Mouse (Mus musculus) v-Abl transformed pro-B cells (cell line): ENCODE results near the gene Gsk3b.
"Not testable (repeated sequence)": the region's sequence is repeated elsewhere in the genome, so short reads cannot be mapped to it uniquely, and the experiment has no call there.

Experiments used
- in situ Hi-C, 2 experiments: fragments of 400-800 bp; cut with MboI; formaldehyde crosslinking; loops; one replicate each; pipeline ENCODE4 v1.15.1; 2025; ENCODE audit not compliant: unreplicated experiment in 2 of 2

Gsk3b gene

GRCm38 (mm10) chr16:38088629-38089446 lies at the start of gene Gsk3b:
Gsk3b (plus strand) TSS chr16:38089001.
- in situ Hi-C loops, result loop anchor here (25.0 kb wide), 4 partner anchors 423 to 1377 kb away; partner anchors contain the start of genes Timmdc1 (in 2 of the 2), B4galt4 (in 1 of the 2) and Iqcb1 (in 1 of the 2)

GRCm38 (mm10) chr16:38042160-38042559 lies 46.6 kb upstream of the Gsk3b start:
- in situ Hi-C loops, result no loop called here

GRCm38 (mm10) chr16:38044551-38044950 lies 44.2 kb upstream of the Gsk3b start:
- in situ Hi-C loops, result no loop called here

GRCm38 (mm10) chr16:38047781-38048558 lies 40.8 kb upstream of the Gsk3b start:
- in situ Hi-C loops, result no loop called here

GRCm38 (mm10) chr16:38057898-38058297 lies 30.9 kb upstream of the Gsk3b start:
- in situ Hi-C loops, result no loop called here

GRCm38 (mm10) chr16:38058836-38059235 lies 30.0 kb upstream of the Gsk3b start:
- in situ Hi-C loops, result no loop called here

GRCm38 (mm10) chr16:38059631-38060030 lies 29.2 kb upstream of the Gsk3b start:
- in situ Hi-C loops, result no loop called here

GRCm38 (mm10) chr16:38073859-38074631 lies 14.8 kb upstream of the Gsk3b start:
- in situ Hi-C loops, result not testable (repeated sequence)

GRCm38 (mm10) chr16:38080201-38080600 lies 8.6 kb upstream of the Gsk3b start:
- in situ Hi-C loops, result loop anchor here (5.0 to 25.0 kb wide), 5 partner anchors 78 to 1368 kb away; partner anchors contain the start of genes Timmdc1 (in 2 of the 2), B4galt4 (in 1 of the 2) and Iqcb1 (in 1 of the 2)

- in situ Hi-C loops, result loop anchor here (25.0 kb wide), 4 partner anchors 425 to 1375 kb away; partner anchors contain the start of genes Timmdc1 (in 2 of the 2), B4galt4 (in 1 of the 2) and Iqcb1 (in 1 of the 2)
These were observed 1.6 kb upstream of the Gsk3b start for GRCm38 (mm10) chr16:38087231-38087630.

- in situ Hi-C loops, result loop anchor here (25.0 kb wide), 4 partner anchors 425 to 1375 kb away; partner anchors contain the start of genes Timmdc1 (in 2 of the 2), B4galt4 (in 1 of the 2) and Iqcb1 (in 1 of the 2)
These were observed 1.1 kb upstream of the Gsk3b start for GRCm38 (mm10) chr16:38087645-38088125.

- in situ Hi-C loops, result loop anchor here (25.0 kb wide), 4 partner anchors 424 to 1376 kb away; partner anchors contain the start of genes Timmdc1 (in 2 of the 2), B4galt4 (in 1 of the 2) and Iqcb1 (in 1 of the 2)
These were observed 624 bp upstream of the Gsk3b start for GRCm38 (mm10) chr16:38088126-38088628.

- in situ Hi-C loops, result loop anchor here (10.0 to 25.0 kb wide), 5 partner anchors 95 to 1377 kb away; partner anchors contain the start of genes Timmdc1 (in 2 of the 2), B4galt4 (in 1 of the 2) and Iqcb1 (in 1 of the 2)
These were observed 808 bp downstream of the Gsk3b start for GRCm38 (mm10) chr16:38089447-38090170.

GRCm38 (mm10) chr16:38090341-38091005 lies 1.7 kb downstream of the Gsk3b start:
- in situ Hi-C loops, result loop anchor here (10.0 to 25.0 kb wide), 5 partner anchors 94 to 1378 kb away; partner anchors contain the start of genes Timmdc1 (in 2 of the 2), B4galt4 (in 1 of the 2) and Iqcb1 (in 1 of the 2)

- in situ Hi-C loops, result loop anchor here (10.0 to 25.0 kb wide), 5 partner anchors 94 to 1379 kb away; partner anchors contain the start of genes Timmdc1 (in 2 of the 2), B4galt4 (in 1 of the 2) and Iqcb1 (in 1 of the 2)
These were observed 2.2 kb downstream of the Gsk3b start for GRCm38 (mm10) chr16:38091041-38091440.

GRCm38 (mm10) chr16:38091706-38092105 lies 2.9 kb downstream of the Gsk3b start:
- in situ Hi-C loops, result loop anchor here (10.0 to 25.0 kb wide), 5 partner anchors 93 to 1379 kb away; partner anchors contain the start of genes Timmdc1 (in 2 of the 2), B4galt4 (in 1 of the 2) and Iqcb1 (in 1 of the 2)

GRCm38 (mm10) chr16:38092598-38092997 lies 3.8 kb downstream of the Gsk3b start:
- in situ Hi-C loops, result loop anchor here (10.0 to 25.0 kb wide), 5 partner anchors 92 to 1380 kb away; partner anchors contain the start of genes Timmdc1 (in 2 of the 2), B4galt4 (in 1 of the 2) and Iqcb1 (in 1 of the 2)
